8 mouse cellular contexts compared by ENCODE assay signal in the genomic region with DNA sequence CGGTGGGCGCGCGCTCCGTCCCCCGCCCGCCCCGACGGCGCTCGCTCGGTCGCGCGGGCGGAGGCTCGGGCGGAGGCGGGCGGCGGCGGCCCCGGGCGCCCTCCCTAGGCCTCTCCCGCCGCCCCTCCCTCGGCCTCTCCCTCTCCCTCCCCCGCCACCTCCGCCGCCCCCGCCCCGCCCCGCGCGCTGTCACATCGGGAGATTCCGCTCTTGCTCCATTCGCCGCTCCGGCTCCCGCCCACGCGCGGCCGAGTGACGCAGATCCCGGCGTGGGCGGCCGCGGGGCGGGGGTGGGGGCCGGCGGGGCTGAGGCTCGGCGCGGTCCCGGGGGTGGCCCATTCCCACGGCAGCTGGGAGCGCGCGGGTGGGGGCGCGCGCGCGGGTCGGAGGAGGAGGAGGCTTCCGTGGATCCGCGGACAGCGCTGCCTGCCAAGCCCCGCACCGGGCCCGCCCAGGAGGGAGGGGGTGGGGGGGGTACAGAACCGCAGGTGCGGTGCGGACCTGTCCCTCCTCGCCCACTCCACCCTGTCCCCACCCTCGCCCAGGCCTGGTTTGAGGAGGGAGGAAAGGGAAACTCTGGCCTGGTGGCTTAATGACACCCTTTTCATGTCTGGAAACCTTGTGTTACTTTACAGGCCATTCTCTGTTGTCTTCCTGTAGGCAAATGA. TPM values are rescaled to one million over a fixed set of nuclear protein-coding genes. Genes with fewer than 3 reads are reported as not detected.
DNase-seq lines count a peak whose midpoint lies in the region; ATAC-seq and TF ChIP-seq lines count a peak whose summit lies in the region.

A gene (minus strand): TSS at position 366 of the 668 bp plus-strand sequence.

- no peak for TF ChIP-seq POLR2A in bone marrow macrophage, adult 2 months (IDR thresholded peaks at IDR 0.05; ENCODE audit: borderline replicate concordance, low read depth, low read length)

- no peaks in the 10 kb centered on the region for H3K9me3 ChIP-seq in heart, embryonic 12.5 days (replicated peaks)
- H3K9me3 ChIP-seq in kidney, postnatal 0 days (replicated peaks; ENCODE audit: low read length) = no peaks in the 10 kb centered on the region
- H3K9me3 ChIP-seq in liver, embryonic 13.5 days (replicated peaks) = no peaks in the 10 kb centered on the region
- no peaks in the 10 kb centered on the region for H3K9me3 ChIP-seq in stomach, embryonic 14.5 days (ENCODE audit: control insufficient read depth, low read depth, low read length)

- H3K9ac ChIP-seq in heart, embryonic 12.5 days = peak within 1 kb of the TSS; percentile 89
- peak within 1 kb of the TSS; percentile 95 for H3K9ac ChIP-seq in kidney, postnatal 0 days (ENCODE audit: low read depth, low read length)
- peak within 1 kb of the TSS; percentile 84 for H3K9ac ChIP-seq in liver, embryonic 13.5 days
- H3K9ac ChIP-seq in stomach, embryonic 14.5 days (replicated peaks; ENCODE audit: low read depth, low read length) = peak within 1 kb of the TSS; percentile 79

- ATAC-seq in erythroblast, adult 5-6 weeks (replicated peaks; ENCODE audit: low FRiP score, poor library complexity, severe bottlenecking) = peak; percentile 64
- peak; percentile 89 for ATAC-seq in heart, embryonic 12.5 days (ENCODE audit: insufficient number of reproducible peaks, low FRiP score)
- peak; percentile 92 for ATAC-seq in kidney, postnatal 0 days (replicated peaks; ENCODE audit: low FRiP score, low read depth)
- ATAC-seq in liver, embryonic 13.5 days (ENCODE audit: low read depth) = peak; percentile 91
- ATAC-seq in stomach, embryonic 14.5 days (ENCODE audit: insufficient number of reproducible peaks, insufficient read depth, low FRiP score, low read depth) = peak; percentile 89

- peak within 1 kb of the TSS; percentile 85 for H3K4me2 ChIP-seq in heart, embryonic 12.5 days
- peak within 1 kb of the TSS; percentile 75 for H3K4me2 ChIP-seq in kidney, postnatal 0 days (ENCODE audit: low read length)
- peak within 1 kb of the TSS; percentile 94 for H3K4me2 ChIP-seq in liver, embryonic 13.5 days
- H3K4me2 ChIP-seq in stomach, embryonic 14.5 days (replicated peaks; ENCODE audit: low read depth, low read length) = peak within 1 kb of the TSS; percentile 83

- H3K27ac ChIP-seq in bone marrow macrophage, adult 2 months (ENCODE audit: insufficient read depth, low read depth, low read length) = peak within 1 kb of the TSS; percentile 54
- H3K27ac ChIP-seq in heart, embryonic 12.5 days (ENCODE audit: poor library complexity, severe bottlenecking) = peak within 1 kb of the TSS; percentile 92
- peak within 1 kb of the TSS; percentile 90 for H3K27ac ChIP-seq in kidney, postnatal 0 days
- H3K27ac ChIP-seq in liver, embryonic 13.5 days = peak within 1 kb of the TSS; percentile 78
- peak within 1 kb of the TSS; percentile 58; the same call in 1 of the 2 replicates for H3K27ac ChIP-seq in stomach, embryonic 14.5 days (ENCODE audit: low read length)

- peak within 1 kb of the TSS; percentile 84 for H3K4me3 ChIP-seq in bone marrow macrophage, adult 2 months (ENCODE audit: insufficient read depth, low read length)
- peak within 1 kb of the TSS; percentile 79 for H3K4me3 ChIP-seq in heart, embryonic 12.5 days
- H3K4me3 ChIP-seq in kidney, postnatal 0 days (replicated peaks; ENCODE audit: low read depth, low read length) = peak within 1 kb of the TSS; percentile 96
- peak within 1 kb of the TSS; percentile 81 for H3K4me3 ChIP-seq in liver, embryonic 13.5 days (replicated peaks)
- peak within 1 kb of the TSS; percentile 73 for H3K4me3 ChIP-seq in stomach, embryonic 14.5 days (ENCODE audit: low read depth, low read length)

- WGBS in heart, embryonic 12.5 days = 10% methylated on average over 47 of the region's 80 CpGs
- WGBS in kidney, postnatal 0 days = under 1% methylated on average over 64 of the region's 80 CpGs
- WGBS in liver, embryonic 13.5 days (ENCODE audit: insufficient replicate concordance) = under 1% methylated on average over 28 of the region's 80 CpGs
- WGBS in stomach, embryonic 14.5 days = 1% methylated on average over 43 of the region's 80 CpGs

- H3K36me3 ChIP-seq in heart, embryonic 12.5 days = no peaks in the 10 kb centered on the region
- no peaks in the 10 kb centered on the region for H3K36me3 ChIP-seq in kidney, postnatal 0 days (ENCODE audit: insufficient read depth, low read length)
- no peaks in the 10 kb centered on the region for H3K36me3 ChIP-seq in liver, embryonic 13.5 days
- H3K36me3 ChIP-seq in stomach, embryonic 14.5 days (ENCODE audit: control insufficient read depth, insufficient read depth, low read length) = no peaks in the 10 kb centered on the region

- H3K4me1 ChIP-seq in bone marrow macrophage, adult 2 months (ENCODE audit: control insufficient read depth, insufficient read depth, low read length) = peaks cover 23% of the 10 kb centered on the region
- peaks cover 18% of the 10 kb centered on the region for H3K4me1 ChIP-seq in heart, embryonic 12.5 days (replicated peaks)
- H3K4me1 ChIP-seq in kidney, postnatal 0 days (replicated peaks; ENCODE audit: insufficient read depth, low read length) = 0 out of 2 replicates have a peak, but pooled peaks cover 2% of the 10 kb centered on the region
- H3K4me1 ChIP-seq in liver, embryonic 13.5 days (replicated peaks) = peaks cover 24% of the 10 kb centered on the region
- H3K4me1 ChIP-seq in stomach, embryonic 14.5 days (ENCODE audit: control insufficient read depth, insufficient read depth, low read length) = no peaks in the 10 kb centered on the region

- TF ChIP-seq CTCF in bone marrow macrophage, adult 2 months (IDR thresholded peaks at IDR 0.05; ENCODE audit: low read depth, low read length) = no peak
- no peak for TF ChIP-seq CTCF in kidney, postnatal 0 days (IDR thresholded peaks at IDR 0.05; ENCODE audit: low read depth)

- no peaks in the 10 kb centered on the region for H3K27me3 ChIP-seq in heart, embryonic 12.5 days (replicated peaks)
- no peaks in the 10 kb centered on the region for H3K27me3 ChIP-seq in kidney, postnatal 0 days (ENCODE audit: insufficient read depth, low read length)
- peaks cover 9% of the 10 kb centered on the region; the same call in 1 of the 2 replicates for H3K27me3 ChIP-seq in liver, embryonic 13.5 days
- no peaks in the 10 kb centered on the region for H3K27me3 ChIP-seq in stomach, embryonic 14.5 days (ENCODE audit: control insufficient read depth, insufficient read depth, low read length)

- peak; percentile 81 to 86 for DNase-seq in B cell, adult 2 months
- DNase-seq in kidney, postnatal 0 days (ENCODE audit: low spot score) = peak; percentile 68
- DNase-seq in liver, embryonic 13.5 days = peak; percentile 34
- peak; percentile 77 to 83 for DNase-seq in natural killer cell, adult 2 months (ENCODE audit: low spot score in 2 of 2)

RNA-seq across cellular contexts. Expression of the gene that starts here (rescaled TPM):
- polyA plus RNA-seq in bone marrow macrophage, adult 2 months (2012; ENCODE audit: insufficient read depth, insufficient read length, missing spikeins) = 50.2 and 54.4 TPM in 2 replicates
- 12.3 and 19.8 TPM in 2 replicates for total RNA-seq in erythroblast, adult 5-6 weeks (2015; ENCODE audit: low replicate concordance)
- total RNA-seq in erythroblast, adult 5-6 weeks (2017; ENCODE audit: low replicate concordance) = 7.2 and 13.1 TPM in 2 replicates
- 29.3 and 32.7 TPM in 2 replicates for polyA plus RNA-seq in heart, embryonic 12.5 days (2016; fragmentation: Nextera tagmentation; extraction: Ambion mirVana)
- 15.6 and 15.9 TPM in 2 replicates for polyA plus RNA-seq in kidney, postnatal 0 days (2015; fragmentation: Nextera tagmentation; extraction: Ambion mirVana)
- 10.3 and 12.5 TPM in 2 replicates for polyA plus RNA-seq in liver, embryonic 13.5 days (2015; fragmentation: Nextera tagmentation; extraction: Ambion mirVana)
- 16.0 and 16.2 TPM in 2 replicates for polyA plus RNA-seq in stomach, embryonic 14.5 days (2014; fragmentation: Nextera tagmentation; extraction: Ambion mirVana)

Comparison
In these comparisons a context has a peak if more than half of its experiments do, and no peak if none do; other contexts are left out.
1. Peak in every context shown above with its lines: DNase-seq, ATAC-seq, H3K4me3 ChIP-seq and H3K27ac ChIP-seq.